Mouse (Mus musculus): ENCODE data around the gene Appbp2. TPM values are rescaled to one million over a fixed set of nuclear protein-coding genes. Genes with fewer than 3 reads are reported as not detected.

Gene Appbp2
- polyA plus RNA-seq, 1 experiment from 2014 or later, result 47.0 TPM

GRCm38 (mm10) chr11:85183284-85183779 is 51.6 kb downstream of the Appbp2 start:
- H3K4me3 ChIP-seq (ENCODE audit: low read depth, low read length), result peak overlapping the region; percentile 28
- ATAC-seq (peak; percentile 25; the same call in 1 of the 2 replicates), DNase-seq (ENCODE audit: low spot score) (peak; percentile 19)
- 28% methylated on average over 13 of the region's 13 CpGs for WGBS
- peaks cover 2% of the 10 kb centered on the region; the same call in 1 of the 2 replicates for H3K36me3 ChIP-seq (ENCODE audit: control insufficient read depth, insufficient read depth, low read length)
- H3K9ac ChIP-seq (ENCODE audit: low read length), result peak overlapping the region; percentile 58
- H3K4me1 ChIP-seq (ENCODE audit: control insufficient read depth, insufficient read depth, low read length), result no peaks in the 10 kb centered on the region
- H3K27me3 ChIP-seq (replicated peaks; ENCODE audit: control insufficient read depth, insufficient read depth, low read length), result no peaks in the 10 kb centered on the region
- no peaks in the 10 kb centered on the region for H3K9me3 ChIP-seq (replicated peaks; ENCODE audit: control insufficient read depth, low read length)
- H3K27ac ChIP-seq (ENCODE audit: low read depth, low read length), result peak overlapping the region; percentile 63
- H3K4me2 ChIP-seq (ENCODE audit: low read length), result peak overlapping the region; percentile 59

DNA sequence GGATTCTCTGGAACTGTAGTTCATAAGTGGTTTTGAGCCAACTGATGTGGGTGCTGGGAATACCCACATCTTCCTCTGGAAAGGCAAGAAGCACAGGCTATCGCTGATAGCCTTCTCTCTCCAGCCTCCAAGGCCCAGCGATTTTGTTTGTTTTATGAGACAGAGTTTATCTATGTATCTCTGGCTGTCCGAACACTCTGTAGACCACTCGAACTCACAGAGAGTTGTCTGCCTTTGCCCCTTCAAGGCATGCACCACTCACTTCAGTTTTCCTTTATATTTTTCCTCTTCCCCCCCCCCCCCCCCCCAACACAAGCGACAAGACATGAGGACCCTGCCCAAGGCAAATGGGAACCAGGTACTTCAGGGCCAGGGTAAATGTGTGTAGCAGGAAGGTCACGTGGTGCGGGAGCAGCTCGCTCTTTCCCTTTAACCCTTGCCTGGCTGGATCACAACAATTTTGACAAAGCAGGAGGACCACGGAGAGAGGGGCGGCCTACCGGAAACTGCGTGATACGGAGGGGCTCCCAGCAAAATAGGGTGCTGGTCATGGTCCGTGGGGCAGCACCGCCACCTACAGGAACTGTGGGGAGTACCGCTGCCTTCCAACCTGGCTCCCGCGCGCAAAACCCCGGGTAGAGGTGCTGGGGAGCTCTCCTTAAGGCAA is 52.2 kb downstream of the Appbp2 start:
- no peaks in the 10 kb centered on the region for H3K4me1 ChIP-seq (ENCODE audit: control insufficient read depth, insufficient read depth, low read length)
- H3K27ac ChIP-seq (ENCODE audit: low read depth, low read length), result peak overlapping the region; percentile 63
- peak overlapping the region; percentile 59 for H3K4me2 ChIP-seq (ENCODE audit: low read length)
- DNase-seq (ENCODE audit: low spot score) (peak; percentile 94), ATAC-seq (peak; percentile 97)
- peak overlapping the region; percentile 58 for H3K9ac ChIP-seq (ENCODE audit: low read length)
- H3K9me3 ChIP-seq (replicated peaks; ENCODE audit: control insufficient read depth, low read length), result no peaks in the 10 kb centered on the region
- H3K4me3 ChIP-seq (ENCODE audit: low read depth, low read length), result peak overlapping the region; percentile 28
- H3K27me3 ChIP-seq (replicated peaks; ENCODE audit: control insufficient read depth, insufficient read depth, low read length), result no peaks in the 10 kb centered on the region
- H3K36me3 ChIP-seq (ENCODE audit: control insufficient read depth, insufficient read depth, low read length), result no peaks in the 10 kb centered on the region
- WGBS, result 8% methylated on average over 20 of the region's 20 CpGs

- Histone ChIP-seq H3K27ac (ENCODE audit: low read depth, low read length) (no peak overlapping the region), H3K4me3 (ENCODE audit: low read depth, low read length) (no peak overlapping the region), H3K4me2 (ENCODE audit: low read length) (no peak overlapping the region), H3K9ac (ENCODE audit: low read length) (no peak overlapping the region), H3K36me3 (ENCODE audit: control insufficient read depth, insufficient read depth, low read length) (no peaks in the 10 kb centered on the region), H3K27me3 (replicated peaks; ENCODE audit: control insufficient read depth, insufficient read depth, low read length) (no peaks in the 10 kb centered on the region), H3K9me3 (replicated peaks; ENCODE audit: control insufficient read depth, low read length) (no peaks in the 10 kb centered on the region), H3K4me1 (ENCODE audit: control insufficient read depth, insufficient read depth, low read length) (no peaks in the 10 kb centered on the region)
- WGBS, result 78% methylated on average over 4 of the region's 4 CpGs
- ATAC-seq (no peak), DNase-seq (ENCODE audit: low spot score) (no peak)
These were observed 56.5 kb downstream of the Appbp2 start for GRCm38 (mm10) chr11:85178413-85178812.

- H3K4me3 ChIP-seq (ENCODE audit: low read depth, low read length), result no peak overlapping the region
- ATAC-seq (no peak), DNase-seq (ENCODE audit: low spot score) (no peak)
- no peaks in the 10 kb centered on the region for H3K36me3 ChIP-seq (ENCODE audit: control insufficient read depth, insufficient read depth, low read length)
- 86% methylated on average over 6 of the region's 6 CpGs for WGBS
- H3K9ac ChIP-seq (ENCODE audit: low read length), result no peak overlapping the region
- no peaks in the 10 kb centered on the region for H3K27me3 ChIP-seq (replicated peaks; ENCODE audit: control insufficient read depth, insufficient read depth, low read length)
- no peaks in the 10 kb centered on the region for H3K9me3 ChIP-seq (replicated peaks; ENCODE audit: control insufficient read depth, low read length)
- no peaks in the 10 kb centered on the region for H3K4me1 ChIP-seq (ENCODE audit: control insufficient read depth, insufficient read depth, low read length)
- H3K4me2 ChIP-seq (ENCODE audit: low read length), result no peak overlapping the region
- no peak overlapping the region for H3K27ac ChIP-seq (ENCODE audit: low read depth, low read length)
These were observed 57.2 kb downstream of the Appbp2 start for GRCm38 (mm10) chr11:85177761-85178160.

GRCm38 (mm10) chr11:85175941-85176340 is 59.0 kb downstream of the Appbp2 start:
- Histone ChIP-seq H3K4me2 (ENCODE audit: low read length) (no peak overlapping the region), H3K27me3 (replicated peaks; ENCODE audit: control insufficient read depth, insufficient read depth, low read length) (no peaks in the 10 kb centered on the region), H3K36me3 (ENCODE audit: control insufficient read depth, insufficient read depth, low read length) (no peaks in the 10 kb centered on the region), H3K9ac (ENCODE audit: low read length) (no peak overlapping the region), H3K4me1 (ENCODE audit: control insufficient read depth, insufficient read depth, low read length) (no peaks in the 10 kb centered on the region), H3K9me3 (replicated peaks; ENCODE audit: control insufficient read depth, low read length) (no peaks in the 10 kb centered on the region), H3K27ac (ENCODE audit: low read depth, low read length) (no peak overlapping the region), H3K4me3 (ENCODE audit: low read depth, low read length) (no peak overlapping the region)
- DNase-seq (ENCODE audit: low spot score), result no peak
- WGBS, result 85% methylated on average over 3 of the region's 3 CpGs
- ATAC-seq, result no peak

- Histone ChIP-seq H3K36me3 (ENCODE audit: control insufficient read depth, insufficient read depth, low read length) (no peaks in the 10 kb centered on the region), H3K4me1 (ENCODE audit: control insufficient read depth, insufficient read depth, low read length) (no peaks in the 10 kb centered on the region), H3K27me3 (replicated peaks; ENCODE audit: control insufficient read depth, insufficient read depth, low read length) (no peaks in the 10 kb centered on the region), H3K27ac (ENCODE audit: low read depth, low read length) (no peak overlapping the region), H3K4me3 (ENCODE audit: low read depth, low read length) (no peak overlapping the region), H3K9me3 (replicated peaks; ENCODE audit: control insufficient read depth, low read length) (no peaks in the 10 kb centered on the region), H3K9ac (ENCODE audit: low read length) (no peak overlapping the region), H3K4me2 (ENCODE audit: low read length) (no peak overlapping the region)
- ATAC-seq (no peak), DNase-seq (ENCODE audit: low spot score) (no peak)
- WGBS, result 57% methylated on average over 2 of the region's 2 CpGs
These were observed 64.1 kb downstream of the Appbp2 start for GRCm38 (mm10) chr11:85170833-85171232.

GRCm38 (mm10) chr11:85170058-85170740 is 64.7 kb downstream of the Appbp2 start, which contains the start of gene 1700125H20Rik:
Gene 1700125H20Rik (plus strand): TSS chr11:85170404.
- Histone ChIP-seq H3K27ac (ENCODE audit: low read depth, low read length) (no peak within 1 kb of the TSS), H3K9me3 (replicated peaks; ENCODE audit: control insufficient read depth, low read length) (no peaks in the 10 kb centered on the region), H3K4me3 (ENCODE audit: low read depth, low read length) (peak within 1 kb of the TSS; percentile 21), H3K4me1 (ENCODE audit: control insufficient read depth, insufficient read depth, low read length) (no peaks in the 10 kb centered on the region), H3K36me3 (ENCODE audit: control insufficient read depth, insufficient read depth, low read length) (no peaks in the 10 kb centered on the region), H3K27me3 (replicated peaks; ENCODE audit: control insufficient read depth, insufficient read depth, low read length) (no peaks in the 10 kb centered on the region), H3K9ac (ENCODE audit: low read length) (peak within 1 kb of the TSS; percentile 57), H3K4me2 (ENCODE audit: low read length) (peak within 1 kb of the TSS; percentile 51)
- DNase-seq (ENCODE audit: low spot score) (peak; percentile 95), ATAC-seq (peak; percentile 95)
- 12% methylated on average over 21 of the region's 21 CpGs for WGBS

GRCm38 (mm10) chr11:85167503-85167902 is 67.4 kb downstream of the Appbp2 start:
- ATAC-seq (no peak), DNase-seq (ENCODE audit: low spot score) (no peak)
- Histone ChIP-seq H3K9ac (ENCODE audit: low read length) (no peak overlapping the region), H3K4me1 (ENCODE audit: control insufficient read depth, insufficient read depth, low read length) (no peaks in the 10 kb centered on the region), H3K27me3 (replicated peaks; ENCODE audit: control insufficient read depth, insufficient read depth, low read length) (no peaks in the 10 kb centered on the region), H3K36me3 (ENCODE audit: control insufficient read depth, insufficient read depth, low read length) (no peaks in the 10 kb centered on the region), H3K9me3 (replicated peaks; ENCODE audit: control insufficient read depth, low read length) (no peaks in the 10 kb centered on the region), H3K4me2 (ENCODE audit: low read length) (no peak overlapping the region), H3K27ac (ENCODE audit: low read depth, low read length) (no peak overlapping the region), H3K4me3 (ENCODE audit: low read depth, low read length) (no peak overlapping the region)
- WGBS, result 90% methylated on average over 1 of the region's 1 CpGs

- H3K27me3 ChIP-seq (replicated peaks; ENCODE audit: control insufficient read depth, insufficient read depth, low read length), result no peaks in the 10 kb centered on the region
- no peaks in the 10 kb centered on the region for H3K9me3 ChIP-seq (replicated peaks; ENCODE audit: control insufficient read depth, low read length)
- no peak overlapping the region for H3K4me3 ChIP-seq (ENCODE audit: low read depth, low read length)
- no peak overlapping the region for H3K4me2 ChIP-seq (ENCODE audit: low read length)
- H3K36me3 ChIP-seq (ENCODE audit: control insufficient read depth, insufficient read depth, low read length), result no peaks in the 10 kb centered on the region
- no peak overlapping the region for H3K9ac ChIP-seq (ENCODE audit: low read length)
- no peak overlapping the region for H3K27ac ChIP-seq (ENCODE audit: low read depth, low read length)
- no peaks in the 10 kb centered on the region for H3K4me1 ChIP-seq (ENCODE audit: control insufficient read depth, insufficient read depth, low read length)
- ATAC-seq (no peak), DNase-seq (ENCODE audit: low spot score) (no peak)
These were observed 70.6 kb downstream of the Appbp2 start for GRCm38 (mm10) chr11:85164371-85164770.

Data from forebrain, embryonic 14.5 days (tissue).